Mouse (Mus musculus) forelimb bud, embryonic 11.5 days (tissue): ENCODE measurements at regions not wholly inside any gene's neighbourhood (a gene's known extent, or its start where the extent isn't known, plus 50 kb on each side); places are given as distances from the start of the nearest gene placed in this dataset.
"Not testable (repeated sequence)": the region's sequence is repeated elsewhere in the genome, so short reads cannot be mapped to it uniquely, and the experiment has no call there.

Experiments used
- DNase-seq: peaks from one replicate; pipeline ENCODE4 v3.0.0-alpha.2; 2012; ENCODE audit warnings: low read depth, low spot score

DNA sequence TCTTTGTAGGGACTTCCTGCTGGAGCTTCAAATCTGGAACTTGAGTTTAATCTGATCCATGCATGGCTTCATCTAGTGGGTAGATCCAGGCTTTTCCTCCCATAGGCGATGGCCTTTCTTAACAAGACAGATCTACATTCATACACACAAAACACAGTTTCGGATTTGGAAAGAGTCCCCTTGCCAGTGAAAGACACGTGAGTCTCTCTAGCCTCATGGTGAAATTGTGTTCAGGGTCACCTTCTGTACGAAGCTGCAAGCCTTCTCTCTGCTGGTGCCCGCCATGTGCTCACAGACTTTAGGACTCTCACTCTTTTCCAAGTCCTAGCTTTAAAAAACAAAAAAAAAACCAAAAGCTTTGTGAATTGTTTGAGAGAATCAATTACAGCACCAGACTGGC lies 51.4 kb upstream of the Dlx2 start:
- no peak for DNase-seq

DNA sequence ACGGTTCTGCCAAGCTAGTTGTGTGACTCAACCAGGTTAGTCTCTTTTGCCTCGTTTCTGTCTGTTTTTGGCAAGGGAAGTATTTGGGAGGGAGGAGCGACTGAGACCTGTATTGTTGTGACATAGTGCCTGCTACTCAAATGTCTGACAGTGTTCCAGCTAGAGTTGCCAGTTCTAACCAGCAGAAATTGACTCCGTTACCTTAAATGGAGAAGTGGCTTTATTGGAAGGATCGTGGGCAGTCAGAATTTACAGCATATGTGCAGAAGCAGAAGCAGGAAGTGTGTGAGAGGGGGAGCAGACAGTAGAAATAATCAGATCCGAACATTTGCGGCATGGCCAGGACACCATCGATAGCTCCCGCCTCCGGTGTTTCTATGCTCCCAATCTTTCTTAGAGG lies 51.8 kb upstream of the Dlx2 start:
- DNase-seq = no peak

GRCm38 (mm10) chr2:71598778-71599177 lies 52.2 kb upstream of the Dlx2 start:
- peak; percentile 90 for DNase-seq

DNA sequence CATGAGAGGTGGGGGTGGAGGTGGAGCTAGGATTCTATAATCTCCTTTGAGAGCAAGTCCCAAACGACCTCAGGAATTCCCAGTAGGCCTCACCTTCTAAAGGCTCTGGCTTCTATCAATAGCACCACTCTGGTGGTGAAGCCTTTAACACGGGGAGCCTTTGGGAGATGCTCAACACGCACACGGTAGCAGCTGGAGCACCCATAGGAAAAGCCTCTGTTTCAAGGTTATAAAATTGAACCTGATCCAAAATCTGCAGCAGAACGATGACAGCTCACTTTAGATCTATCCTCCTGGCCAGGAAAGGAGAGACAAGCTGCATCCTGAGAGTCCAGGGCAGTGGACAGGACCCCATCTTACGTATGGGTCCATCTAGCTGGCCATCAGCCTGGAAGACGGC lies 53.7 kb upstream of the Dlx2 start:
- DNase-seq = no peak

DNA sequence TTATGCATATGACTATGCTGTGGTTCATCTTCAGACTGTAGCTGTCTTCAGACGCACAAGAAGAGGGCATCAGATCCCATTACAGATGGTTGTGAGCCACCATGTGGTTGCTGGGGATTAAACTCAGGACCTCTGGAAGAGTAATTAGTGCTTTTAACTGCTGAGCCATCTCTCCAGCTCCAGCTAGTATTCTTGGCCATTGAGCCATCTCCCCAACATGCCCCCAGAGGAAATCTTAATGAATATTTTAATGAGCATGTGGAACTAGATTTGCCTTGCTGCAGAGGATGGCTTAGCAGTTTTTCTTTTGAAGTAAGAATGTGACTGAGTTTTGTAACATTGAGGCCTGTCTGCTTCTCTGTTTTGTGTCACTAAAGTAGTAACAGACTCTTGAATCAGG lies 54.4 kb upstream of the Dlx2 start:
- no peak for DNase-seq

GRCm38 (mm10) chr2:71603796-71604195 lies 57.2 kb upstream of the Dlx2 start:
- DNase-seq = not testable (repeated sequence)

- no peak for DNase-seq
Measured at GRCm38 (mm10) chr2:71605606-71606005, 59.1 kb upstream of the Dlx2 start.

GRCm38 (mm10) chr2:71607087-71607502 lies 60.5 kb upstream of the Dlx2 start:
- DNase-seq = no peak

GRCm38 (mm10) chr2:71613216-71613615 lies 66.7 kb upstream of the Dlx2 start:
- DNase-seq = no peak

GRCm38 (mm10) chr2:71616526-71616925 lies 70.0 kb upstream of the Dlx2 start:
- no peak for DNase-seq

DNA sequence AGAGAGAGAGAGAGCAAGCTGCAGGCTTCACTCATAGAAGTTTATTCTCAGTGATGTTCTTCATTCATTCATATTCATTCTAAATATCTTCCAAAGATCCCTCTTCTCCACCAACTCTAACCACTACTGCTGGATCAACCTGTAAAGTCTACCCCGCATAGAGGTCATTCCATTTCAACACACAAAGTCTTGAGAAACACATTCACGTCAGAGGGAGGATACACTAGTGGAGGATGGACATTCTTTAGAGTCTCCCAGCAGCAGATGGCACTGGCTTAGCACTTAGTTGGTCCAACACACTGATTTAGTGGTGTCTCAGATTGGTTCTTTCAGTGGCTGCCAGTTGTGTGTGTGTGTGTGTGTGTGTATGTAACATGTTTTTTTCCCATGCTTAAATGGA lies 74.9 kb upstream of the Dlx2 start:
- no peak for DNase-seq

- no peak for DNase-seq
Measured at GRCm38 (mm10) chr2:71622532-71623099, 76.1 kb upstream of the Dlx2 start.

DNA sequence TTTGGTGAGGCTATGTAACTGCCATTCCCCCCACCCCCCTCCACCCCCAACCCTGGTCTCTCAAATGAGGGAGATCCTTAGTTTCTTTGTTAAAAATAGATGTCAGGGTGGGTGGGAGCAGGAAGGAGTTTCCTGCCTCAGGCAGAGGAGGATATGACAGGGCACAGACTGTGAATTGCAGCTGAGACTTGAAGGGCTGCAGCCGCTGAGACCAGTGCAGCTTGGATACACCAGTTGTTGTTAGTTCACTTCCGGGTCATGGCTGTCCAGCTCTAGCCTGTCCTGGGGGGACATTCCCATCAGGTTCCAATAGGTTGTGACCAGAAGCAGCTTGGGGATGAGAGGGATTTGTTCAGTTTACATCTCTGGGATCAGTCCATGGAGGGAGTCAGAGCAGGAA lies 76.6 kb upstream of the Dlx2 start:
- no peak for DNase-seq

- no peak for DNase-seq
Measured at GRCm38 (mm10) chr2:71625298-71625902, 78.8 kb upstream of the Dlx2 start.

- DNase-seq = no peak
Measured at GRCm38 (mm10) chr2:71626404-71626803, 79.8 kb upstream of the Dlx2 start.

GRCm38 (mm10) chr2:71627097-71627755 lies 80.7 kb upstream of the Dlx2 start:
- DNase-seq = no peak

GRCm38 (mm10) chr2:71628821-71629220 lies 82.3 kb upstream of the Dlx2 start:
- no peak for DNase-seq

DNA sequence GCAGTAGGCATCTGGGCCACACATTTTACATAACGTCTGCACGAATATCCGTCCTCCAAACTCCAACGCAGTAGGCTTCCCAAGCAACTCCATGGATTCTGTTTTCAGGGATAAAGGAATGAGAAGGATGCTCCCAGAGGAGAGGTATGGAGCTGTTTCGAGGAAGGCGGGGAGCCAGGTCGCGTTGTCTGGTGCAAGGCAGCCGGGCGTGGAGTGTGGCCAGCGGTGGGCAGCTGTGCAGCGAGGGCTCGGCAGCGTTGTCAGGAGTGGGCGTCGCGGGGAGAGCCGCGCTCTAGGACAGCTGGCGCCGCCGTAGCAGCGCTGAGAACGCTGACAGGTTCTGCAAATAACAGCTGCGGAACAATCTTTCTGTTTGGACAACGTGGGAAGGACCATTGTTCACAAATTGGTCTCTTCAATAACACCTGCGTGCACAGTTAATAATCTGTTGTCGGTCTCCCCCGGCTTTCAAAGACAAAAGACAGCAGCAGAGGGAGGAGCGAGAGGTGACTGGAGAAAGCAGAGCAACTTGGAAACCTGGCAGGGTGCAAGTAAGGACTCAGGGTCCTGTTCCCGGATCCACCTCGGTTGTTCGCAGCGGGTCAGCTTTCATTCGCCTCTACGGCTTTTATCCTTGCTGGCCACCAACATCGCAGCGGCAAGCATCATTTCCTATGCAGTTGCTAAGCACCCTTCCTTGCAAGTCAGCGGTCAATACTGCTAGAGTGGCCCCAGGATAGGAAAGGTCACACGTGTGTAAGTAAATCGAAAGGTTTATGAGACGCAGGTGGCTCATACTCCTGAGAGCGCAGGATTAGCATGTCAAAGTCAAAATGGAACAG lies 83.0 kb upstream of the Dlx2 start:
- DNase-seq = peak; percentile 43

DNA sequence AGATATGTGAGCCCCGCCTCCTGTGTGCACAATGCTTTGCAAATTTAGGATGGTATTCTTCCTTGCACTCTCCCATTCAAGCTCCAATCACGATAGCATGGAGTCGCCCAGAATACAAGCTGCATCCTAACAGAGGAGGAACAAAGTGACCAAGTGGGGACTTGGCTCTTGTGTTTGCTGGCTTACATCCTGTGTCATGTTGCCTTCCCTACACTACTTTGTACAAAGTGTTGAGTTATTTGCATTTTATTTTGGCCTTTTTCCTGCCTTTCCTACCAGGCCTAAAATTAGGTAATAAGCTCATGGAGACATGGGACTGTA lies 83.5 kb upstream of the Dlx2 start:
- no peak for DNase-seq

DNA sequence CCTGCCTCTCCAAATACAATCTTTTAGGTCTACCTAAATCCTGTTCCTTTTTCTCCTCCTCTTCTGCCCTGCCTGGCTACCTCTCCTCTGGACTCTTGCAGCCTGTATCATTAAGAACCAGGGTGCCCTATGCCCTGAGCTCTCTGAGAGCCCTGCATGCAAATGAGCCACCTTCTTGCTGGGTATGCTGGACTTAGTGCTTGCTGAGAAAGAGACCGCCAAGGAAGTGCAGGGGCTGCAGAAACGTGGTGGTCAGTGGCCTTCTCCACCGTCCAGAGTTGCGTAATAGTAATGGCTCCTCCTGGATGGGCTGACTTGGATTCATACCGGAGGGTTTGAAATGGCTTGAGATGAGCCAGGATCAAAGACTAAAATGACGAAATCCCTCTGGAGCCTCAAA lies 86.9 kb upstream of the Dlx2 start:
- DNase-seq = no peak

- no peak for DNase-seq
Measured at GRCm38 (mm10) chr2:71634471-71634870, 87.9 kb upstream of the Dlx2 start.

GRCm38 (mm10) chr2:71636134-71636533 lies 89.6 kb upstream of the Dlx2 start:
- no peak for DNase-seq

DNA sequence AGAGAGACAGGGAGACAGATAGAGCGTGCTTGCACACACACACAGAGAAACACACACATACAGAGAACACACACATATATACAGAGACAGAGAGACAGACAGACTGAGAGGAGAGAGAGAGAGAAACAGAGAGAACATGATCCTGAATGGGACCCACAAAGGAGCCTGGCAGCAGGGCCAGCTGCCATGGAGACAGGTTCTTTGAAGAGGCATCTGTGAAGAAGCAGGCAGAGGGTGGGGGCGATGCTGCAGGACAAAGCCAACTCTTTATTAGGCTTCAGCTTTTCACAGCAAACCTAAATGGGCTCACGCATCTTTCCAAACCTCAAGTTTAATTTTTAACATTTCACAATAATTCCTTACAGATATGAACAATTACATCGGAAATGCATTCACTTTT lies 90.0 kb upstream of the Dlx2 start:
- no peak for DNase-seq
